Mouse (Mus musculus) Muller cell, postnatal 12 days (primary cell): ENCODE results near the gene A230050P20Rik.
"Not testable (repeated sequence)": the region's sequence is repeated elsewhere in the genome, so short reads cannot be mapped to it uniquely, and the experiment has no call there.

Experiments used
- DNase-seq: peaks from one replicate; pipeline ENCODE4 v3.0.0-alpha.2; 2015; ENCODE audit errors: inconsistent ontology term

A230050P20Rik gene

DNA sequence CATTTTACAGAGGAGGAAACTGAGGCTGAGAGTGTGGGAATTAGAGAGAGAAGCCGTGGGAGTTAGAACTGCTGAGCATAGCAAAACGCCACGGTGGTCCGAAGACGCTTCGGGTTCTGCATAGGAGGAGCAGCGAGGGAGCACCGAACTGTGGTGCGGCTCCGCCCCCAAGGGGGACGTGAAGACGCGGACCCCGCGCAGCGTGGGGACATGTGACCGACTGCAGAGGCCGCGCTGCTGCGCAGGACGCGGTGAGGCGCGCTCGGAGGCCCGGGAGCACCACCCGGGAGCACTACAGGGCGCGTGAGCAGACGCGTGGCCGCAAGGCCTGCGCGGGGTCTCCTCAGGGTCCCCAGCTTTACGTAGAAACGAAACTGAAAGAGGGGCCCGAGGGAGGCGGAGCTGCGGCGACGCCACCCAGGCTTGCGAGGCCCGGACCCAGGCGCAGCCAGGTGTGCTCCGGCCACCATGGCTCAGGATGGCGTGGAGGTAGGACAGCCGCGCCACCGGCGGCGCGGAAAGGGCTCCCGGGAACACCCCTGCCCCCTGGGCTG, at the start of gene A230050P20Rik:
Gene A230050P20Rik (plus strand): TSS at position 195 of the 554 bp plus-strand sequence.
- peak; percentile 52 for DNase-seq

- no peak for DNase-seq
These were observed 48.4 kb upstream of the A230050P20Rik start for GRCm38 (mm10) chr9:20820001-20820400.

DNA sequence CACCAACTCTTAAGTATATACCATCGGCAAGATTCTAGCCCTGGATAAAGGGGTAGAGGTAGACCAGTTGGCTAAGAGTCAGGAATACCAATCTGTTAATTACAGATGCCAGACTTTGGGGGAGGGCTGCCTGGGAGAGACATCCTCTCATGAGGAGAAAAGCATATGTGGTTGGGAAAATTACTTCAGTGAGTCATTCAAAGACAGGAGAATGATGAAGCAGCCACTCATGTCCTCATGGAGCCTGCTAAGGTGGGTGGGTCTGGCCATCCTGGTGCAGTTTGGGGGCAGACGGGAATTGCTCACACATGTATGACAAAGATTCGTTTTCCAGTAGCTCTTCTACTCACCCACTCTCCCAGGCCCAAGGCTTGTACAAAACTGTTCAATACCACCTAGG, 45.6 kb upstream of the A230050P20Rik start:
- DNase-seq: no peak

- peak; percentile 58 for DNase-seq
These were observed 42.7 kb upstream of the A230050P20Rik start for GRCm38 (mm10) chr9:20825781-20826180.

DNA sequence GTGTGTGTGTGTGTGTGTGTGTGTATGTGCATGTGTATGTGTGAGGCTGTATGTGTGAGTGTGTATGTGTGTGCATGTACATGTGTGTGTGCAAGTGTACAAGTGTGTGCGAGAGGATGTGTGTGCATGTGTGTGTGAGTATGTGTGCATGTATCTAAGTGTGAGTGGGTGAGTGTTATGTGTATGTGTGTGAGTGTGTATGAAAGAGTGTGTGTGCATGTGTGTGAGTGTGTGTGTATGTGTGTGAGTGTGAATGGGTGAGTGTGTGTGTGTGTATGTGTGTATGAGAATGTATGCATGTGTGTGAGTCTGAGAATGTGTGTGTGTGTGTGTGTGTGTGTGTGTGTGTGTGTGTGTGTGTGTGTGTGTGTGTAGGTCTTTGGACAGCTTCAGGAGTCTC, 40.3 kb upstream of the A230050P20Rik start:
- DNase-seq: no peak

DNA sequence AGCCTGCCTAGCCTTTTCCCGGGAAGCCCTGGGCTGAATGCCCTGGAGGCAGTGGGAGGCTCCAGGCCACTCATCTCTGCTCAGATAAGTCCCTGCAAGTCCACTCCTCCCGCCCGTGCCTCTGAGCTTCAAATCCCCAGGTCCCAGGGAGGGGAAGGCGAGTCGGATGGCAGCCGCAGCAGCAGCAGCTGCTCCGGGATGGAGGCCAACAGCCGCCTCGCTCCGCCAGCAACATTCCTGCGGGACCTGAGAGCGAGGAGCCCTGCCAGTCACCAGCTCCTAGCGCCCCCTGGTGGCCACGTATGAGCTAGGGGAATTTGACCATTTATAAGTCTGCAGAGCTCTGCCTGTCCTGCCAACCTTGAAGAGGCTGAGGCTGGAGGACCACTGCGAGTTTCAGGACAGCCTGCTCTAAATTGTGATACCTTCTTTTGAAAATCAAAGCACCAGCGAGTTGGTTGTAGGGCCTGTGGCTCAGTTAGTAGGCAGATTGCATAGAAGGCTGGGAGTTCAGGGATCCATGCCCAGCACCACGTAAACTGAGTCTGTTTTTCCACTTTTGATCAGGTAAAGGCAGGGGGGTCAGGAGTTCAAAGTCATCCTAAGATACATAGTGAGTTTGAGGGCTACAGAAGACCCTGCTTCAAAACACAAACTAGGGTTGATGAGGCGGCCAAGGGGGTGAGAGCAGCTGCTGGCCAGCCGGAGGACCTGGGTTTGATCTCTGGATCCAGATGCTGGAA, 37.4 kb upstream of the A230050P20Rik start:
- peak; percentile 98 for DNase-seq

- no peak for DNase-seq
These were observed 33.6 kb upstream of the A230050P20Rik start for GRCm38 (mm10) chr9:20834881-20835280.

GRCm38 (mm10) chr9:20835431-20835954, 32.9 kb upstream of the A230050P20Rik start:
- not testable (repeated sequence) for DNase-seq

GRCm38 (mm10) chr9:20837184-20837947, 31.1 kb upstream of the A230050P20Rik start:
- no peak for DNase-seq

- DNase-seq: no peak
These were observed 29.5 kb upstream of the A230050P20Rik start for GRCm38 (mm10) chr9:20838931-20839330.

DNA sequence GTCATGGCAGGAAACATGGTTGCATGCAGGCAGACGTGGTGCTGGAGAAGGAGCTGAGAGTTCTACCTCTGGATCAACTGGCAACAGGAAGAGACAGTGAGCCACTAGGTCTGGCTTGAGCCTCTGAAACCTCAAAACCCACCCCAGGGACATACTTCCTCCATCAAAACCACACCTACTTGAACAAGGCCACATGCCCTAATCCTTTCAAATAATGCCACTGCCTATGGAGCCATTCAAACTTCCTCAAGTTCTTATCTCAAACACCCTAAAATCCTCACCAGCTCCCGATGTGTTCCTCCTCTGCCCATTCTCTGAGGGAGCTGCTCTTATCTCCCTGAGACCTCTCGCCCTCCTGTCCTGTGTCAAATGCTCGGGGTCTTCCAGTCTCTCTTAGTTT, 26.2 kb upstream of the A230050P20Rik start:
- DNase-seq: no peak

DNA sequence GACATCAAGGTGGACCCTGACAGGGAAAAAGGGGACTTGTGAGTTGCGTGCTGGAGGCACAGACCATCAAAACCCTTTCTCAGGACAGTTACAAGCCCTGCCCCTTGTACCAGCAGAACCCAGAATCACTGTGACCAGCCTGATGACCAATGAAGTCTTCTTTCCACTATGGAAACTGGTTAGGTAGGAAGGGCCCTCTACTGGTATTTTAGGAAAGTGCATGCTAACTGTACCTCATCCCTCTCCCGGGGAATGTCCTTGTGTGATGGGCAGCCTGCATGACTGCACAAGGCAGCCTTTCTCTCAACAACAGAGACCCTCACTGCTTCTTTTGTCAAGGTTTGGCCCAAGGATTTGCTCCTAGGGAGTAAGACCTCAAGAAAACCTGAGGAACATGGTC, 25.8 kb upstream of the A230050P20Rik start:
- peak; percentile 29 for DNase-seq

GRCm38 (mm10) chr9:20850179-20850578, 18.3 kb upstream of the A230050P20Rik start:
- no peak for DNase-seq

GRCm38 (mm10) chr9:20857131-20857530, 11.3 kb upstream of the A230050P20Rik start:
- DNase-seq: peak; percentile 50

GRCm38 (mm10) chr9:20859926-20860325, 8.5 kb upstream of the A230050P20Rik start:
- no peak for DNase-seq

DNA sequence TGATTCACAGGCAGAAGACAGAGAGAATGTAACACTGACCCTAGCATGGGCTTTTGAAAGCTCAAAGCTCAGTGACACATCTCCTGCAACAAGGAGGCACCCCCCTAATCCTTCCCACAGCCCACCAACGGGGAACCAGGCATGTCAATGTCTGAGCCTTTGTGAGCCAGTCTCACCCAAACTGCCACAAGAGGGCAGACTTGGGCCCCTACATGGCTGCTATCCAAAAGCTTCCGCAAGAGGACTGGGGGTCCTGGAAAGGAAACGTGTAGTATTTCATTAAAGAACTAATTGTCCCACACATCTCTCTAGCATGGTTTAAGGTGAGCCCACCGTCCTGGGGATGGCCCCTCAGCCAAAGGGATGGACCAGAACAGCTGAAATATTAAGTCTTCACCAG, 6.6 kb upstream of the A230050P20Rik start:
- DNase-seq: no peak

GRCm38 (mm10) chr9:20862225-20862624, 6.2 kb upstream of the A230050P20Rik start:
- DNase-seq: peak; percentile 32

DNA sequence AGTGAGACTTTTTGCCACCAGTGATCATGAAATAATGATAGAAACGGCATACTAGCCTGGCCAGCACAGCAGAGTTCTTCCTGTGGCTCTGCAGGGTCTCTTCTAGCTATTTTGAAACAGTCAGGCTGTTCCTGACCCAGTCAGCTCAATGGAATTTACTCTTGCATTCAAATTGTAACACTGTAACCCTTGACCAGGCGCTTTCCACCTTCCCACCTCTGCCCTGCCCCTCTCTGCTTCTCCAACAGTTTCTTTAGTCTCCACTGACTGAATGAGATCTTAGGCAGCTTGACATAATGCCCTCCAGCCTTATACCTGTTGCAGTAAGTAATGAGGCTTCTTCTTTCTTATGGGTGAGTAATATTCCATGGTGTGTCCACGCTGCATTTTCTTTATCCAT, 1.6 kb upstream of the A230050P20Rik start:
- DNase-seq: no peak

GRCm38 (mm10) chr9:20869246-20869645, 804 bp downstream of the A230050P20Rik start:
- no peak for DNase-seq

- no peak for DNase-seq
These were observed 2.0 kb downstream of the A230050P20Rik start for GRCm38 (mm10) chr9:20870211-20871173.

DNA sequence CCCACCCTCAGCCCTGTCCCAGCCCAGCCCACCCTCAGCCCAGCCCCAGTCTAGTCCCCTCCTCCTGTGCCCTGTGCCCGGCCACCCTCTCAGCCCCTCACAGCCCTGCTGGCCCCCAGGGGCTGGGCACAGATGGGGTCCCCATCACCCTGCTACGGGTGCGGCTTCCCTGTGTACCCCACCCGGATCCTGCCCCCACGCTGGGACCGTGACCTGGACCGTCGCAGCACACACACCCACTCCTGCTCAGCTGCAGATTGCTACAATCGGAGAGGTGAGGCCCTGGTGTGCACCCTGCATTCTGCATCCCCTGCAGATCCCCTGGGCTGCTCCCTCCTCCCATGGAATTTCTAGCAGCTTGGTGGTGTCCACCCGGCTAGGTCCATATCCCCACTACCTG, 4.5 kb downstream of the A230050P20Rik start:
- DNase-seq: no peak
